Mouse (Mus musculus): ENCODE data around the gene Prss34.

GRCm38 (mm10) chr17:25333943-25334342, 35.7 kb downstream of the Prss34 start:
- TF ChIP-seq CTCF (IDR thresholded peaks at IDR 0.05; ENCODE audit: low read depth, low read length) (peak; percentile 100), POLR2A (IDR thresholded peaks at IDR 0.05; ENCODE audit: insufficient read depth, low read length) (no peak)

All from ES-Bruce4 (cell line).